Mouse (Mus musculus) B cell, adult (primary cell): ENCODE results near the gene Dync1i2. TPM values are rescaled to one million over a fixed set of nuclear protein-coding genes. Genes with fewer than 3 reads are reported as not detected.

Experiments
- total RNA-seq: library from RNA; stranded (reverse); gene quantifications from 4 replicates; pipeline ENCODE4 v1.2.4, GENCODE M21; 2023; ENCODE audit not compliant: inconsistent age

Dync1i2 gene
- total RNA-seq: 64.7 to 68.4 TPM (median 67.1 TPM) in 4 replicates

DNA sequence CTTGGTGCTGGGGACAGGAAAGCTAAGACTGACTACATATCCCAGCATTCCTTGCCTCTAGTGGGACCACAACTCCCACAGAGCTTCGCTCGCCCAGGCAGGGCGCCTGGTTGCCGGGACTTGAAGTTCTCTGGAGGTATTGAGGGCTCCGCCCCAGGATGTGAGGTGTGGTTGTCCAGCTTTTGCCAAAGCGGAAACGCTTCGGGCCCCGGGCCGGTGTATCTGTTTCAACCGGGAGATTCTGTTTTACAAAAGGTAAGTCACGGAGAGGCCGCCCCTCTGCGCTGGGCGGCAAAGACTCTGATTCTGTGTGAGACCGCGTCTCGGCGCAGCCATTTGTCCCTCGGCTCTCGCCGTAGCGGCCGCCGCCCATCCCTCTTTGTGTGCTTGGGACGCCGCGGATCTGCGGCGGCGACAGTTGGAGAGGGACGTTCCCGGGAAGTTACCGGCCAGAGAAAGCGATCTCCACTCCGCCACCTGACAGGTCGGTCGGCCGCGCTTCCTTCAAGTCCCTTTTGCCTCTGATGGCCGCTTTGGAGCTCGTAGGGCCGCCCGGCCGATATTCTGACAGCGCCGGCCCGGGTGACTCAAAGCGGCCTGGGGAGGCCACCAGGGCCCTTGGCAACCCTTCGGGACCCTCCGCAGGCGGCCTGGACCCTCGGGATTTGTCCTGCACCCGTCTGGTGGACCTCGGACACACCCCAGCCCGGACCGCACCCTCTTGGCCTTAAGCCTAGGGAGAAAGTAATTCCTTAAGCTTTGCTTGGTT, at the start of gene Dync1i2:
Gene Dync1i2 (plus strand): TSS at position 116 of the 769 bp plus-strand sequence.

Other genes with a start within 250 kb of the Dync1i2 start
- 19.0 to 27.4 TPM (median 22.5 TPM) in 4 replicates for gene Dcaf17, start 156.4 kb upstream of the Dync1i2 start, total RNA-seq
- gene Mettl8, start 156.1 kb upstream of the Dync1i2 start, total RNA-seq: 16.7 to 20.4 TPM (median 18.1 TPM) in 4 replicates
- gene Cybrd1, start 93.8 kb upstream of the Dync1i2 start, total RNA-seq: 0.09 TPM in 2 of 4 replicates, not detected in the others
- 28.0 to 47.9 TPM (median 38.2 TPM) in 4 replicates for gene Slc25a12, start 156.0 kb downstream of the Dync1i2 start, total RNA-seq
- gene Hat1, start 177.3 kb downstream of the Dync1i2 start, total RNA-seq: 31.0 to 36.7 TPM (median 33.5 TPM) in 4 replicates
- gene Metap1d, start 241.6 kb downstream of the Dync1i2 start, total RNA-seq: 32.6 to 36.7 TPM (median 35.1 TPM) in 4 replicates